Mouse (Mus musculus): ENCODE data around the gene Grik3. TPM values are rescaled to one million over a fixed set of nuclear protein-coding genes. Genes with fewer than 3 reads are reported as not detected.

The Grik3 gene
- total and polyA plus RNA-seq, 2 experiments from 2014 or later: 3.3 to 24.6 TPM

GRCm38 (mm10) chr4:125543171-125543570 lies 52.7 kb downstream of the Grik3 start:
- TF ChIP-seq CTCF (IDR thresholded peaks at IDR 0.05): no peak
- H3K27me3 ChIP-seq (ENCODE audit: insufficient read depth, low read length): 0 out of 2 replicates have a peak, but pooled peaks cover 4% of the 10 kb centered on the region
- ATAC-seq (ENCODE audit: low FRiP score): no peak
- H3K9ac ChIP-seq (replicated peaks; ENCODE audit: low read length, poor library complexity, severe bottlenecking): no peak overlapping the region
- H3K4me3 ChIP-seq (ENCODE audit: low read depth, low read length): no peak overlapping the region
- H3K4me1 ChIP-seq (ENCODE audit: insufficient read depth, low read length): no peaks in the 10 kb centered on the region
- no peaks in the 10 kb centered on the region for H3K36me3 ChIP-seq (ENCODE audit: insufficient read depth, low read length)
- no peaks in the 10 kb centered on the region for H3K9me3 ChIP-seq (ENCODE audit: low read length)
- no peak overlapping the region for H3K4me2 ChIP-seq (ENCODE audit: low read depth, low read length, poor library complexity, severe bottlenecking)
- no peak overlapping the region for H3K27ac ChIP-seq (ENCODE audit: low read depth, low read length)
- 90% methylated on average over 5 of the region's 5 CpGs for WGBS
- DNase-seq (ENCODE audit: low spot score): no peak

- peak overlapping the region; percentile 39; the same call in 1 of the 2 replicates for H3K27ac ChIP-seq (ENCODE audit: low read depth, low read length)
- no peaks in the 10 kb centered on the region for H3K36me3 ChIP-seq (ENCODE audit: insufficient read depth, low read length)
- no peak for TF ChIP-seq CTCF (IDR thresholded peaks at IDR 0.05)
- no peak overlapping the region for H3K4me2 ChIP-seq (ENCODE audit: low read depth, low read length, poor library complexity, severe bottlenecking)
- ATAC-seq (ENCODE audit: low FRiP score) (0 out of 2 replicates have a peak, but pooled peaks have one; percentile 33), DNase-seq (ENCODE audit: low spot score) (peak; percentile 63)
- no peaks in the 10 kb centered on the region for H3K4me1 ChIP-seq (ENCODE audit: insufficient read depth, low read length)
- H3K27me3 ChIP-seq (ENCODE audit: insufficient read depth, low read length): 0 out of 2 replicates have a peak, but pooled peaks cover 4% of the 10 kb centered on the region
- no peaks in the 10 kb centered on the region for H3K9me3 ChIP-seq (ENCODE audit: low read length)
- 11% methylated on average over 18 of the region's 18 CpGs for whole genome bisulfite sequencing
- H3K9ac ChIP-seq (replicated peaks; ENCODE audit: low read length, poor library complexity, severe bottlenecking): no peak overlapping the region
- H3K4me3 ChIP-seq (ENCODE audit: low read depth, low read length): no peak overlapping the region
These were observed 54.7 kb downstream of the Grik3 start for GRCm38 (mm10) chr4:125544947-125545767.

DNA sequence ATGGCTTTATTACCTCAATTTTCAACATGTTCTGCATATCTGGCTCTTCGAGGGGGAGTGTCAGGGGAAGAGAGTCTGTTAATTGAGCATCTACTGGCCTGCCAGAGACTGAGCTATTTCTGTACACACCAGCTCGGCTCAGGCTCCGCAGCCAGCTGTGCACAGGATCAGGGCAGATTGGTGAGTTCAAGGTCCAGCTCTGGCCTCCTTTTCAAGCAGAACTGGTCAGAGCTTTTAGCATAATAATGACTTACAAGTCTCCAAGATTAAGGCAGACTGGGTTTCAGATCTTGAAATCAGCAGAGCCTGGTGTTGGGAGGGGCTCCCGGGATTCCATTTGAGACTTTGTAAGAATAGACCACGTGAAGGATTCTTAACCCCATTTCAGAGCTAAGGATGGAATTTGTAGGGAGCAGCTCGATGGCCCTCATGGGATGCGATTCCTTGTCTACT lies 55.3 kb downstream of the Grik3 start:
- ATAC-seq (ENCODE audit: low FRiP score): no peak
- H3K9me3 ChIP-seq (ENCODE audit: low read length): no peaks in the 10 kb centered on the region

GRCm38 (mm10) chr4:125548190-125548589 lies 57.7 kb downstream of the Grik3 start:
- Histone ChIP-seq H3K4me1 (ENCODE audit: insufficient read depth, low read length) (no peaks in the 10 kb centered on the region), H3K27me3 (ENCODE audit: insufficient read depth, low read length) (no peaks in the 10 kb centered on the region), H3K27ac (ENCODE audit: low read depth, low read length) (no peak overlapping the region), H3K9ac (replicated peaks; ENCODE audit: low read length, poor library complexity, severe bottlenecking) (no peak overlapping the region), H3K4me3 (ENCODE audit: low read depth, low read length) (no peak overlapping the region), H3K36me3 (ENCODE audit: insufficient read depth, low read length) (no peaks in the 10 kb centered on the region), H3K9me3 (ENCODE audit: low read length) (no peaks in the 10 kb centered on the region), H3K4me2 (ENCODE audit: low read depth, low read length, poor library complexity, severe bottlenecking) (no peak overlapping the region)
- 76% methylated on average over 5 of the region's 5 CpGs for WGBS
- DNase-seq (ENCODE audit: low spot score) (no peak), ATAC-seq (ENCODE audit: low FRiP score) (no peak)
- no peak for TF ChIP-seq CTCF (IDR thresholded peaks at IDR 0.05)

More for the DNA sequence above, 55.3 kb downstream of the Grik3 start:
- H3K4me1 ChIP-seq (ENCODE audit: insufficient read depth, low read length): no peaks in the 10 kb centered on the region
- WGBS: 28% methylated on average over 7 of the region's 7 CpGs
- 0 out of 2 replicates have a peak, but pooled peaks cover 4% of the 10 kb centered on the region for H3K27me3 ChIP-seq (ENCODE audit: insufficient read depth, low read length)
- H3K36me3 ChIP-seq (ENCODE audit: insufficient read depth, low read length): no peaks in the 10 kb centered on the region
- no peak overlapping the region for H3K4me3 ChIP-seq (ENCODE audit: low read depth, low read length)
- H3K9ac ChIP-seq (replicated peaks; ENCODE audit: low read length, poor library complexity, severe bottlenecking): no peak overlapping the region
- DNase-seq (ENCODE audit: low spot score): no peak
- no peak overlapping the region for H3K4me2 ChIP-seq (ENCODE audit: low read depth, low read length, poor library complexity, severe bottlenecking)
- no peak for TF ChIP-seq CTCF (IDR thresholded peaks at IDR 0.05)
- H3K27ac ChIP-seq (ENCODE audit: low read depth, low read length): no peak overlapping the region

GRCm38 (mm10) chr4:125553754-125554153 lies 63.3 kb downstream of the Grik3 start:
- 91% methylated on average over 9 of the region's 9 CpGs for WGBS
- no peaks in the 10 kb centered on the region for H3K4me1 ChIP-seq (ENCODE audit: insufficient read depth, low read length)
- H3K9ac ChIP-seq (replicated peaks; ENCODE audit: low read length, poor library complexity, severe bottlenecking): no peak overlapping the region
- H3K4me2 ChIP-seq (ENCODE audit: low read depth, low read length, poor library complexity, severe bottlenecking): no peak overlapping the region
- no peak overlapping the region for H3K4me3 ChIP-seq (ENCODE audit: low read depth, low read length)
- ATAC-seq (ENCODE audit: low FRiP score) (no peak), DNase-seq (ENCODE audit: low spot score) (no peak)
- no peak for TF ChIP-seq CTCF (IDR thresholded peaks at IDR 0.05)
- H3K27me3 ChIP-seq (ENCODE audit: insufficient read depth, low read length): no peaks in the 10 kb centered on the region
- H3K36me3 ChIP-seq (ENCODE audit: insufficient read depth, low read length): no peaks in the 10 kb centered on the region
- H3K9me3 ChIP-seq (ENCODE audit: low read length): no peaks in the 10 kb centered on the region
- no peak overlapping the region for H3K27ac ChIP-seq (ENCODE audit: low read depth, low read length)

Measured in midbrain, postnatal 0 days (tissue).